Mouse (Mus musculus): Measurements from ENCODE around the gene Utp4.
A peak's percentile ranks its signal among the peaks of the same experiment; 100 is the strongest.
"Not testable (repeated sequence)": the region's sequence is repeated elsewhere in the genome, so short reads cannot be mapped to it uniquely, and the experiment has no call there.

The Utp4 gene

GRCm38 (mm10) chr8:106893481-106894156 lies at the start of gene Utp4:
Gene Utp4, plus strand, starts transcription at chr8:106893636.
- DNase-seq (ENCODE audit: low spot score in 2 of 2), result peak; percentile 85

- no peak for DNase-seq (ENCODE audit: low spot score in 2 of 2)
Observed at GRCm38 (mm10) chr8:106850034-106850433, 43.4 kb upstream of the Utp4 start.

GRCm38 (mm10) chr8:106854534-106855241 lies 38.7 kb upstream of the Utp4 start:
- DNase-seq (ENCODE audit: low spot score in 2 of 2), result peak in 1 of 2 experiments; percentile 4

- DNase-seq (ENCODE audit: low spot score in 2 of 2), result no peak
Observed at GRCm38 (mm10) chr8:106855242-106855562, 38.2 kb upstream of the Utp4 start.

GRCm38 (mm10) chr8:106862845-106863244 lies 30.6 kb upstream of the Utp4 start:
- no peak for DNase-seq (ENCODE audit: low spot score in 2 of 2)

GRCm38 (mm10) chr8:106865354-106865753 lies 28.1 kb upstream of the Utp4 start:
- DNase-seq (ENCODE audit: low spot score in 2 of 2), result no peak

GRCm38 (mm10) chr8:106870051-106870450 lies 23.4 kb upstream of the Utp4 start, which contains the start of gene Has3:
Gene Has3, plus strand, starts transcription at chr8:106870242.
- DNase-seq (ENCODE audit: low spot score in 2 of 2), result peak; percentile 24 to 64

- peak; percentile 64 to 66 for DNase-seq (ENCODE audit: low spot score in 2 of 2)
Observed at GRCm38 (mm10) chr8:106870537-106871327, 22.7 kb upstream of the Utp4 start.

GRCm38 (mm10) chr8:106871328-106871926 lies 22.0 kb upstream of the Utp4 start:
- peak in 1 of 2 experiments; percentile 6 for DNase-seq (ENCODE audit: low spot score in 2 of 2)

GRCm38 (mm10) chr8:106871931-106872371 lies 21.5 kb upstream of the Utp4 start:
- DNase-seq (ENCODE audit: low spot score in 2 of 2), result peak in 1 of 2 experiments; percentile 30

- no peak for DNase-seq (ENCODE audit: low spot score in 2 of 2)
Observed at GRCm38 (mm10) chr8:106872454-106873034, 20.9 kb upstream of the Utp4 start.

- DNase-seq (ENCODE audit: low spot score in 2 of 2), result no peak
Observed at GRCm38 (mm10) chr8:106880121-106880707, 13.2 kb upstream of the Utp4 start.

- DNase-seq (ENCODE audit: low spot score in 2 of 2), result not testable (repeated sequence)
Observed at GRCm38 (mm10) chr8:106884094-106884493, 9.3 kb upstream of the Utp4 start.

- not testable (repeated sequence) for DNase-seq (ENCODE audit: low spot score in 2 of 2)
Observed at GRCm38 (mm10) chr8:106884826-106885400, 8.5 kb upstream of the Utp4 start.

- peak; percentile 62 to 72 for DNase-seq (ENCODE audit: low spot score in 2 of 2)
Observed at GRCm38 (mm10) chr8:106887336-106888189, 5.9 kb upstream of the Utp4 start.

GRCm38 (mm10) chr8:106888803-106889202 lies 4.6 kb upstream of the Utp4 start:
- DNase-seq (ENCODE audit: low spot score in 2 of 2), result no peak

GRCm38 (mm10) chr8:106892210-106892805 lies 1.1 kb upstream of the Utp4 start:
- no peak for DNase-seq (ENCODE audit: low spot score in 2 of 2)

GRCm38 (mm10) chr8:106892806-106893451 lies 507 bp upstream of the Utp4 start:
- DNase-seq (ENCODE audit: low spot score in 2 of 2), result no peak

GRCm38 (mm10) chr8:106899473-106899872 lies 6.0 kb downstream of the Utp4 start:
- no peak for DNase-seq (ENCODE audit: low spot score in 2 of 2)
